Mouse (Mus musculus) embryo, embryonic 9.5 days (tissue): ENCODE results near the gene Rbl1.
"Not testable (repeated sequence)": the region's sequence is repeated elsewhere in the genome, so short reads cannot be mapped to it uniquely, and the experiment has no call there.

Experiments used
- DNase-seq: peaks from one replicate; pipeline ENCODE4 v3.0.0-alpha.2; 2017; ENCODE audit errors: extremely low spot score

The Rbl1 gene

GRCm38 (mm10) chr2:157170626-157171025 lies 33.7 kb downstream of the Rbl1 start:
- peak; percentile 24 for DNase-seq

GRCm38 (mm10) chr2:157170166-157170565 lies 34.2 kb downstream of the Rbl1 start:
- peak; percentile 48 for DNase-seq

GRCm38 (mm10) chr2:157166371-157167080 lies 37.8 kb downstream of the Rbl1 start:
- no peak for DNase-seq

- DNase-seq, result not testable (repeated sequence)
Measured at GRCm38 (mm10) chr2:157165312-157166224, 38.8 kb downstream of the Rbl1 start.

GRCm38 (mm10) chr2:157164101-157164500 lies 40.2 kb downstream of the Rbl1 start:
- no peak for DNase-seq

GRCm38 (mm10) chr2:157156079-157156478 lies 48.3 kb downstream of the Rbl1 start:
- no peak for DNase-seq

GRCm38 (mm10) chr2:157153235-157153634 lies 51.1 kb downstream of the Rbl1 start:
- DNase-seq, result no peak

GRCm38 (mm10) chr2:157148417-157148816 lies 55.9 kb downstream of the Rbl1 start:
- DNase-seq, result no peak

GRCm38 (mm10) chr2:157147397-157148020 lies 56.8 kb downstream of the Rbl1 start:
- DNase-seq, result no peak

GRCm38 (mm10) chr2:157145173-157145572 lies 59.2 kb downstream of the Rbl1 start:
- DNase-seq, result no peak

- DNase-seq, result no peak
Measured at GRCm38 (mm10) chr2:157144132-157144531, 60.2 kb downstream of the Rbl1 start.

GRCm38 (mm10) chr2:157141962-157142361 lies 62.4 kb downstream of the Rbl1 start:
- no peak for DNase-seq

GRCm38 (mm10) chr2:157139251-157139802 lies 65.0 kb downstream of the Rbl1 start:
- DNase-seq, result no peak

GRCm38 (mm10) chr2:157138808-157139207 lies 65.5 kb downstream of the Rbl1 start:
- no peak for DNase-seq

- DNase-seq, result no peak
Measured at GRCm38 (mm10) chr2:157137959-157138731, 66.2 kb downstream of the Rbl1 start.

- no peak for DNase-seq
Measured at GRCm38 (mm10) chr2:157136646-157137045, 67.7 kb downstream of the Rbl1 start.

GRCm38 (mm10) chr2:157136176-157136575 lies 68.2 kb downstream of the Rbl1 start:
- no peak for DNase-seq

- DNase-seq, result no peak
Measured at GRCm38 (mm10) chr2:157135529-157136120, 68.7 kb downstream of the Rbl1 start.

GRCm38 (mm10) chr2:157135014-157135413 lies 69.3 kb downstream of the Rbl1 start, which contains the start of gene Samhd1:
Gene Samhd1, minus strand, starts transcription at chr2:157135265.
- peak; percentile 91 for DNase-seq

GRCm38 (mm10) chr2:157134479-157134931 lies 69.8 kb downstream of the Rbl1 start:
- no peak for DNase-seq
